Mouse (Mus musculus) thymus, postnatal 14 days (tissue): Measurements from ENCODE around the gene Slc45a2.
"Not testable (repeated sequence)": the region's sequence is repeated elsewhere in the genome, so short reads cannot be mapped to it uniquely, and the experiment has no call there.

Experiments used
- DNase-seq: peaks from one replicate; pipeline ENCODE4 v3.0.0; 2021

Gene Slc45a2

GRCm38 (mm10) chr15:11000421-11000820 lies at the start of gene Slc45a2:
TSS of gene Slc45a2 (plus strand) at chr15:11000721.
- no peak for DNase-seq

GRCm38 (mm10) chr15:10951951-10952759 lies 48.4 kb upstream of the Slc45a2 start, which contains the start of gene C1qtnf3:
TSS of gene C1qtnf3 (plus strand) at chr15:10952332.
- no peak for DNase-seq

- no peak for DNase-seq
Observed at GRCm38 (mm10) chr15:10952760-10953305, 47.7 kb upstream of the Slc45a2 start.

- DNase-seq = no peak
Observed at GRCm38 (mm10) chr15:10953465-10953864, 47.1 kb upstream of the Slc45a2 start.

- DNase-seq = no peak
Observed at GRCm38 (mm10) chr15:10954381-10955016, 46.0 kb upstream of the Slc45a2 start.

- DNase-seq = no peak
Observed at GRCm38 (mm10) chr15:10955156-10955555, 45.4 kb upstream of the Slc45a2 start.

- DNase-seq = no peak
Observed at GRCm38 (mm10) chr15:10956706-10957105, 43.8 kb upstream of the Slc45a2 start.

- DNase-seq = no peak
Observed at GRCm38 (mm10) chr15:10959277-10960026, 41.1 kb upstream of the Slc45a2 start.

GRCm38 (mm10) chr15:10960267-10960666 lies 40.3 kb upstream of the Slc45a2 start:
- no peak for DNase-seq

GRCm38 (mm10) chr15:10962601-10963000 lies 37.9 kb upstream of the Slc45a2 start:
- DNase-seq = no peak

- no peak for DNase-seq
Observed at GRCm38 (mm10) chr15:10969439-10969838, 31.1 kb upstream of the Slc45a2 start.

GRCm38 (mm10) chr15:10970777-10971176 lies 29.7 kb upstream of the Slc45a2 start:
- no peak for DNase-seq

GRCm38 (mm10) chr15:10977151-10977550 lies 23.4 kb upstream of the Slc45a2 start:
- DNase-seq = no peak

GRCm38 (mm10) chr15:10980712-10981111 lies 19.8 kb upstream of the Slc45a2 start:
- DNase-seq = no peak

GRCm38 (mm10) chr15:10981377-10982063 lies 19.0 kb upstream of the Slc45a2 start, which contains the start of gene Amacr:
TSS of gene Amacr (plus strand) at chr15:10981756.
- DNase-seq = peak; percentile 89

GRCm38 (mm10) chr15:10982064-10982435 lies 18.5 kb upstream of the Slc45a2 start:
- no peak for DNase-seq

- no peak for DNase-seq
Observed at GRCm38 (mm10) chr15:10985756-10986155, 14.8 kb upstream of the Slc45a2 start.

- DNase-seq = not testable (repeated sequence)
Observed at GRCm38 (mm10) chr15:10986477-10986876, 14.0 kb upstream of the Slc45a2 start.

- no peak for DNase-seq
Observed at GRCm38 (mm10) chr15:10990411-10990810, 10.1 kb upstream of the Slc45a2 start.

GRCm38 (mm10) chr15:10991566-10991965 lies 9.0 kb upstream of the Slc45a2 start:
- DNase-seq = no peak

GRCm38 (mm10) chr15:10999832-11000231 lies 689 bp upstream of the Slc45a2 start:
- DNase-seq = no peak

- no peak for DNase-seq
Observed at GRCm38 (mm10) chr15:11003791-11004190, 3.3 kb downstream of the Slc45a2 start.

GRCm38 (mm10) chr15:11004646-11005045 lies 4.1 kb downstream of the Slc45a2 start:
- DNase-seq = no peak
